Mouse (Mus musculus): Measurements from ENCODE around the gene Insig1.

Insig1 gene

GRCm38 (mm10) chr5:28118531-28118925, 47.4 kb downstream of the Insig1 start:
- DNase-seq (ENCODE audit: low spot score in 2 of 2): no peak

DNA sequence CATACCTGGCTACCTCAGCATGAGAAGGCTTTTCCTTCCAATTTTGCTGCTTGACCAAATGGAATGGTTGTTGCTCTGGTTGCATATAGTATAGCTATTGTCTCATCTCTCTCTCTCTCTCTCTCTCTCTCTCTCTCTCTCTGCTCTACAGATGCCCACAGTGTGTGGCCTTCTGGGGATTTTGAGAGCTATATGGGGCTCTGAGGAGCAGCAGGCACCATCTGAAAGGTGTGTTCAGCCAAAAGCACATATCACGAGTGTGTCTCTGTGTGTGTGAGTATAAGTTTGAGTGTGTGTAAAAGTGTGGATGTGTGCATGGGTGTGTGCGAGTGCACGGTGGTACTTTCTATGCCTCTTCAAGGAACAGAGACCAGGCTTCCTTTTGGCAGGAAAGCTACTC, 48.4 kb downstream of the Insig1 start:
- no peak for DNase-seq (ENCODE audit: low spot score in 2 of 2)

DNA sequence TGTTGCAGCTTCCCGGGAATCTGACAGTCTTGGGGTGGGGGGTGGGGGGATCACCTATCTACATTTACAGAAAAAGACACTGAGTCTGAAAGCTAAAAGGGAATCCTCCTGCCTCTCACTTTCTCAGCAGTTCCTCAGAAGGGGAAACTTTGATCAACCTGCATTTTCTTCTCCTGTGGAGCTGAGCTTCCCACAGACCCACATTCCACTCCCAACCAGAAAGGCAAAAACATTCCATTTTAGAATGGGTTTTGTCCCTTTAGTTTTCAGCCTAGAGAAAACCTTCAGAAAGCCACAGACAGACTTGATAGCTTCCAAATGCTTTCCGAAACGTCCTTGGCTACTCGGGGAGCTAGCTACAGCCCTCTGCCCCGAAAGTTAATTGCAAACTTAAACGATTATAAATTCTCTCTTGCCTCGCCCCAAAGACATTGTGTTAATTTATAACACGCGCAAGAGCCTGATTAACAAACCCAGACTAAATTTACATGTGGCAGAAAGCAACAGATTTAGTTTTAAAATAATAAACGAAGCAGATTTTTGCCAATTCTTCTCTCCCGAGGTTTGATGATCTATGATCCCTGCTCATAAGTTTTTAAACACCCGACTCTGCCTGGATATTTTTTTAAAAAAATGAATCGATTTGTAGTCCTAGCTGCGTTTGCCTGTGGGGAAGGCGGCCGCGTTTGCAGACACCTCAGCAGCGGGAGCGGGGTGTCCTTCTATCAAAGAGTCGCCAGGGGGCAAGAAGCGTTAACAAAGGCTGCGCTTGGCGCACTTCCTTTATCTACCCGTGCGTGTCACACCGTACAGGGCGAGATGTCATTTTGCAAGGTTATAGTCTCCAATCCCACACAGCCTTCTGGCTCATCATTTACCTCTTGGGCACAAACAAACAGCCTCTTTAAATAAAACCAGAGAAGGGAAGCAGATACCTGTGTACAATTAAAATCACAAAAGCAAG, 51.6 kb downstream of the Insig1 start:
- DNase-seq (ENCODE audit: low spot score in 2 of 2): peak; percentile 51 to 52

GRCm38 (mm10) chr5:28123455-28123825, 52.3 kb downstream of the Insig1 start:
- no peak for DNase-seq (ENCODE audit: low spot score in 2 of 2)

DNA sequence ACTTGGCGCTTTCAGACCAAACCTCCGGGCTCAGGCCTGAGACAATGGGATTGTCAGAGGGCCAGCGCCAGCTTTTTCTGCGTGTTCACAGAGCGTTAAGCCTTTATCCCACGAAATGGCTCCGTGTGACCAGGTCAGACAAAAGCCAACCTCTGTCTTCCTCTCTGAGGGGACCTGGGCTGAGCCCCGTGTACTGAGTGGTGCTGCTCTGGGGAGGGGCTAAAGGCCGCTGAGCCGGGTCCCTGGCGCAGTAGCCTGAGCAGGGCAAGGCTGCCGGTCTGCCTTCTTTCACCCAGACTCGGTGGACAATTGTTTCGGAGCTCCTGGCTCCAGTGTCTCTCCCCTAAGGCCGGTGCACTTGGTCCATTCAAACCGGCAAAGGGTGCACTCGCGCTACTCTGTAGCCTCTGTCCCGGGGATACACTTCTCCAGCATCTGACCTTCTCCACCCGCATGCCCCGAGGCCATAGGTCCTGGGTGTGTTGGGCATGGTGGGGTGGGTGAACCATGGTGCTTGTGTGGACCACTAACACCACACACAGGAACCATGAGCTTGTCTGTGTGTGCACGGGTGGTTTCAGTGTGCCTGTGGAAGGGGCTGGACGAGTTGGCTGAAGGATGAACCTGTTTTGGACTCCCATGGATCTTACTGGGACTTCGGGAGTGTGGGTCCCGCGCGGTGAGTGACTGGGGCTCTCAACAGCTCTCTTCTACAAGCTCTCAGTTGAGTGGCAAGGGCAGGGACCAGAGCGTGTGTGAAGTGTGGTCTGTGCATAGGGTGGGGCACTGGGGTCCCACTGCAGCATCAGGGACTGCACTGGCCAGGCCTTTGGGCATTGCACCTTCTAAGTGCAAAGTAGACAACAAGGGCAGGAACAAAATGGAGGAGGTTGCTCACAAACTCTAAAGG, 53.4 kb downstream of the Insig1 start:
- no peak for DNase-seq (ENCODE audit: low spot score in 2 of 2)
